Mouse (Mus musculus): ENCODE measurements around the gene Pigm. TPM values are rescaled to one million over a fixed set of nuclear protein-coding genes. Genes with fewer than 3 reads are reported as not detected.

The Pigm gene
- polyA plus RNA-seq, 1 experiment: 4.0 TPM

DNA sequence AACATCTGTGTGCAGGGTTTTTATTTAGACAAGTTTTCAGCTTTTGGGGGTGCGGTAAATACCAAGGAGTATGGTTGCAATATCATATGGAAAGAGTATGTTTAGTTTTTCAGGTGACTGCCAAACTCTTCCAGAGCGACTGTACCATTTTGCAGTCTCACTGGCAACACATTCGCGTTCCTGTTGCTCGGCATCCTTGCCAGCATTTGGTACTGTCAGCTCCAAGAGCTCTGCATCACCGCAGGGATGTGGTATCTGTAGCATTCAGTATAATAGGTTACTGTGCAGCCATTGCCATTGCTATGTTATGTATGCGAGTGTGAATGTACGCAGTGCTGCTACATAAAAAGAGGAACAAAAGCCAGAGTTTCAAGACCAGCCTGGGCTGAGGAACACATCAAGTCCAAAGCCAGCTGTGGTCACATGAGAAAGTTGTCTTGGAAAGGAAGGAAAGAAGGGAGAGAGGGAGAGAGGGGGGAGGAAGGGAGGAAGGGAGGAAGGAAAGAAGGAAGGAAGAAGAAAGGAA is 44.9 kb upstream of the Pigm start:
- H3K27me3 ChIP-seq (ENCODE audit: control insufficient read depth, insufficient read depth, low read length): no peaks in the 10 kb centered on the region
- no peaks in the 10 kb centered on the region for H3K36me3 ChIP-seq (ENCODE audit: control insufficient read depth, insufficient read depth, low read length)
- no peak overlapping the region for H3K4me3 ChIP-seq (ENCODE audit: control insufficient read depth, low read depth, low read length)
- TF ChIP-seq POLR2A (IDR thresholded peaks at IDR 0.05; ENCODE audit: control insufficient read depth, low read depth, low read length): no peak
- TF ChIP-seq CTCF (IDR thresholded peaks at IDR 0.05; ENCODE audit: control insufficient read depth, insufficient read depth, insufficient replicate concordance, low read depth, low read length): no peak
- peaks cover 16% of the 10 kb centered on the region for H3K4me1 ChIP-seq (ENCODE audit: control insufficient read depth, insufficient read depth, low read length)
- H3K27ac ChIP-seq (ENCODE audit: control insufficient read depth, insufficient read depth, low read depth, low read length): no peak overlapping the region

DNA sequence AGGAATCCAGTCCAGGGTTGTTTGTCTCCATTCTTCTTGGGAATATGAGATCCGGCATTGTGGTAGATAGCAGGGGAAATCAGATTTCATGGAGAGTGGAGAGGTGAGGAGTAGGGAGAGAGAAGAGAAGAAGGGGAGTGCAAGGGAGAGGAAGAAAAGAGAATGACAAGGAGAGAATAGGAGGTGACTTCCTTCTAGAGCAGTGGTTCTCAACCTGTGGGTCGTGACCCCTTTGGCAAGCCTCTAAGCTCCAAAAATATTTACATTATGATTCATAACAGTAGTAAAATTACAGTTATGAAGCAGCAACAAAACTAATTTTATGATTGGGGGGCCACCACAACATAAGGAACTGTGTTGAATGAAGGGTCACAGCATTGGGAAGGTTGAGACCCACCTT is 43.4 kb upstream of the Pigm start:
- Histone ChIP-seq H3K4me3 (ENCODE audit: control insufficient read depth, low read depth, low read length) (no peak overlapping the region), H3K36me3 (ENCODE audit: control insufficient read depth, insufficient read depth, low read length) (no peaks in the 10 kb centered on the region), H3K4me1 (ENCODE audit: control insufficient read depth, insufficient read depth, low read length) (peaks cover 6% of the 10 kb centered on the region; the same call in 1 of the 2 replicates), H3K27me3 (ENCODE audit: control insufficient read depth, insufficient read depth, low read length) (no peaks in the 10 kb centered on the region), H3K27ac (ENCODE audit: control insufficient read depth, insufficient read depth, low read depth, low read length) (no peak overlapping the region)
- TF ChIP-seq CTCF (IDR thresholded peaks at IDR 0.05; ENCODE audit: control insufficient read depth, insufficient read depth, insufficient replicate concordance, low read depth, low read length): no peak
- TF ChIP-seq POLR2A (IDR thresholded peaks at IDR 0.05; ENCODE audit: control insufficient read depth, low read depth, low read length): no peak

DNA sequence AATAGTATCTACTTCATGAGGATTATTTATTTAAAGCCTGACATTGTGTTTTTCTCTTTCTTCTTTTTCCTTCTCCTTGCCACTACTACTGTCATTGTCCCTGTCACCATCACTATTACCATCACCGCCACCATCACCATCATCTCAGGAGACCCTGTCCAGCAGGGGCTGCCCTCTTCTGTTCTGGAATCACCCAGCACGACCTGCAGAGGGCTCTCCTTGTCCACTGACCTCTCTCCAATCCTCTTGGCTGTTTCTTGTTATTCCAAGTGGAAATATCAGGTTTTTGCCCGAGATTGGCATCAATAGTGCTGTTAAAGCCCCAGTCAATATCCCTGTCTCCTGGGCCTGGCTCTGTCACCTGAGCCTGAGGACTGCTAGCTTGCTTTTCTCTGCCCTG is 42.8 kb upstream of the Pigm start:
- Histone ChIP-seq H3K36me3 (ENCODE audit: control insufficient read depth, insufficient read depth, low read length) (no peaks in the 10 kb centered on the region), H3K4me3 (ENCODE audit: control insufficient read depth, low read depth, low read length) (no peak overlapping the region), H3K27me3 (ENCODE audit: control insufficient read depth, insufficient read depth, low read length) (no peaks in the 10 kb centered on the region), H3K4me1 (ENCODE audit: control insufficient read depth, insufficient read depth, low read length) (peaks cover 6% of the 10 kb centered on the region; the same call in 1 of the 2 replicates), H3K27ac (ENCODE audit: control insufficient read depth, insufficient read depth, low read depth, low read length) (no peak overlapping the region)
- TF ChIP-seq POLR2A (IDR thresholded peaks at IDR 0.05; ENCODE audit: control insufficient read depth, low read depth, low read length) (no peak), CTCF (IDR thresholded peaks at IDR 0.05; ENCODE audit: control insufficient read depth, insufficient read depth, insufficient replicate concordance, low read depth, low read length) (no peak)

DNA sequence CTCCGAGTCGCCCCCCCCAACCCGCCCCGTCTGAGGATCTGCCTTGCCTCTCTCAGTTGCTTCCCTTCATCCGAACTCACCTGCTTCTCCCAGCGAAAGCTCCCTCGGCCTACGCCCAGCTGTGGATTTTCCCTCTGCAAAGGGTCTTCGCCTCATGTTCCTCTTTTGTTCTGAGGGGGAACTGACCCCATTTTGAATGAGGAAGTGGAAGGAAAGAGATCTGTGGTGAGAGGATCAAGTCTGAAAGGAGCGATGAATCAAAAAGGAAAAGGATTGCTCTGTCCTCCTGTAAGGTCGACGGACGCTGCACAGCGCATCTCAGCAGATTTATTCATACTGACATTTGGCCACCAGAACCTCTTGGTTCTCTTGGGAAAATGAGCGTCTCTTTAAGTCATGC is 40.5 kb upstream of the Pigm start:
- H3K36me3 ChIP-seq (ENCODE audit: control insufficient read depth, insufficient read depth, low read length): no peaks in the 10 kb centered on the region
- TF ChIP-seq POLR2A (IDR thresholded peaks at IDR 0.05; ENCODE audit: control insufficient read depth, low read depth, low read length) (no peak), CTCF (IDR thresholded peaks at IDR 0.05; ENCODE audit: control insufficient read depth, insufficient read depth, insufficient replicate concordance, low read depth, low read length) (no peak)
- no peaks in the 10 kb centered on the region for H3K27me3 ChIP-seq (ENCODE audit: control insufficient read depth, insufficient read depth, low read length)
- no peak overlapping the region for H3K4me3 ChIP-seq (ENCODE audit: control insufficient read depth, low read depth, low read length)
- no peak overlapping the region for H3K27ac ChIP-seq (ENCODE audit: control insufficient read depth, insufficient read depth, low read depth, low read length)
- H3K4me1 ChIP-seq (ENCODE audit: control insufficient read depth, insufficient read depth, low read length): no peaks in the 10 kb centered on the region; the same call in 1 of the 2 replicates

DNA sequence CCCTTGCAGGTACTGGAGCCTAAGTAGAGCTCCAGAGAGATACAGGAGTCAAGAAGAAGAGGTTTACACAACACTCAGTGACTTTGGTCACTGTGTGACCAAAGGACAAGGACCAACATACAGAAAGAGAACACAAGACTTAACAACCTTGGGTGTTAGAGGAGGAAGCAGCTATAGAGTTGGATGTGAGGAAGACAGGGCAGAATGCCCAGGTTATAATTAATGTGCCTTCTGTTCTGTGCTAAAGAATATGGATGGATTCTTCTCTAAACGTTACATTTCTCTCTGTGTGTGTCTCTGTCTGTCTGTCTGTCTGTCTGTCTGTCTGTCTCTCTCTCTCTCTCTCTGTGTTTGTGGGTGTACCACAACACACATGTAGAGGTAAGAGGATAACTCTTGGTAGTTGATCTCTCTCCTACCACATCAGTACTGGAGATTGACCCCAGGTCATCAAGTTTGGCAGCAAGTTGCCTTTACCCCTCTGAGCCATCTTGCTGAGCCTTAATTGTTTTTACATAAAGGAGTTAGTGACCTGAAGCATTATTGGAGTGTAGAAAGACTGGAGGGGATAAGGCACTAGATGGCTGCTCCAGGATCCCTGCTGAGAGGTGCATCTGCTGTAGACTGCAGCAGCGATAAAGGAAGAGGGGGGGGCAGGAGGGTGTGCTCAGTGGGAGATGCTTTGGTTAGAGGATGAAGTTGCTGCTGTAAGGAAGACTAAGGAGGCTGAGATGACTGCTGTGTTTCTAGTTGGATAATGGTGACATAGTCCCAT is 38.7 kb upstream of the Pigm start:
- H3K27me3 ChIP-seq (ENCODE audit: control insufficient read depth, insufficient read depth, low read length): peaks cover 3% of the 10 kb centered on the region; the same call in 1 of the 2 replicates
- TF ChIP-seq POLR2A (IDR thresholded peaks at IDR 0.05; ENCODE audit: control insufficient read depth, low read depth, low read length): no peak
- no peak for TF ChIP-seq CTCF (IDR thresholded peaks at IDR 0.05; ENCODE audit: control insufficient read depth, insufficient read depth, insufficient replicate concordance, low read depth, low read length)

DNA sequence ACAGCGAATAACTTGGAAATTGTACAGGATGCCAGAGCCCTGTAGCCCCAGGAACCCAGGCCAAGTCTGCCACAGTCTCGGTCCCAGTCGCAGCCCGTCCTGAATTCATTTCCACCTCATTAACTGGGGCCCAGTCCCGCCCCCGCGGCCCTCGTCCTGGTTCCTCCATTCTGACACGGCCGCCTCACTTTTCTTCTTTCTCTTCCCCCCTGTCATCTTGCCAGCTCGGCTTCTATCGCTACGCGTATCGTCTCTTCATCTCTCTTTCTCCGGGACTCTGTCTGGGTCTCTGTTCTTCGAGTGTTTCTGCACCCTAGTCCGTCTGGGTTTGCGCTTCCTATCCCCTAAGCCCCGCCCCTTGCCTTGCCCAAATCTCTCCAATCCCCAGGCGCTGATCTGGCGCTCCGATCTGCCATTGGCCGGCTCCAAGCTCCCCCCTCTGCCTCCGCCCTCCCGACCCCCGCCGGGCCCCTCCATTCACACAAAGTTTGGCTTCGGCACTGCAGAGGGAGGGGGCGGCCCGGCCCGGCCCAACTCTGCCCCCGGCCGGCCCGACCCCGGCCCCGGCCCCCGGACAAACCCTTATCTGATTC is 35.5 kb upstream of the Pigm start, which contains the start of gene Kcnj10:
TSS of gene Kcnj10 (plus strand) at position 482 of the 593 bp plus-strand sequence.
- H3K27ac ChIP-seq (ENCODE audit: control insufficient read depth, insufficient read depth, low read depth, low read length): no peak within 1 kb of the TSS
- peaks cover 3% of the 10 kb centered on the region; the same call in 1 of the 2 replicates for H3K27me3 ChIP-seq (ENCODE audit: control insufficient read depth, insufficient read depth, low read length)
- peaks cover 5% of the 10 kb centered on the region for H3K4me1 ChIP-seq (ENCODE audit: control insufficient read depth, insufficient read depth, low read length)
- H3K4me3 ChIP-seq (ENCODE audit: control insufficient read depth, low read depth, low read length): peak within 1 kb of the TSS; percentile 61
- no peaks in the 10 kb centered on the region for H3K36me3 ChIP-seq (ENCODE audit: control insufficient read depth, insufficient read depth, low read length)
- TF ChIP-seq CTCF (IDR thresholded peaks at IDR 0.05; ENCODE audit: control insufficient read depth, insufficient read depth, insufficient replicate concordance, low read depth, low read length) (no peak), POLR2A (IDR thresholded peaks at IDR 0.05; ENCODE audit: control insufficient read depth, low read depth, low read length) (no peak)

More for the DNA sequence above, 38.7 kb upstream of the Pigm start:
- H3K4me3 ChIP-seq (ENCODE audit: control insufficient read depth, low read depth, low read length): no peak overlapping the region
- no peak overlapping the region for H3K27ac ChIP-seq (ENCODE audit: control insufficient read depth, insufficient read depth, low read depth, low read length)
- peaks cover 2% of the 10 kb centered on the region; the same call in 1 of the 2 replicates for H3K4me1 ChIP-seq (ENCODE audit: control insufficient read depth, insufficient read depth, low read length)
- H3K36me3 ChIP-seq (ENCODE audit: control insufficient read depth, insufficient read depth, low read length): no peaks in the 10 kb centered on the region

DNA sequence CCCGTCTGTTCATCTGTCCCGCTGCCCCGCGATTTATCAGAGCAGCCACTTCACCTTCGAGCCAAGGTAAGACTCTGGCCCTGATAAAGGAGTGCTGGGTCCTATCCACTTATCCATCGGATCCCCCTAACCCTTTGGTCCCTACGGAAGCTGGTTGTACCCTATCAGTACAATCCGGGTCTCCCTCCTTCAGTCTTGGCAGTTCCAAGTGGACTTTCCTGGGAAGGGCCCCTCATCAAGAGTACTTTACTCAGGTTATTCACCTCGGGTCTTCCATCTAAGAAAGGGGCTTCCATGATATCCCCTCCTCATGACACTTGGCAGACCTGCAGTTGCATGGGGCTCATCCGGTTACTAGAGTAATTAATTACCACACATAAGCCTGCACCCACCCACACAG is 35.0 kb upstream of the Pigm start:
- H3K4me1 ChIP-seq (ENCODE audit: control insufficient read depth, insufficient read depth, low read length): peaks cover 5% of the 10 kb centered on the region
- no peak overlapping the region for H3K27ac ChIP-seq (ENCODE audit: control insufficient read depth, insufficient read depth, low read depth, low read length)
- H3K27me3 ChIP-seq (ENCODE audit: control insufficient read depth, insufficient read depth, low read length): peaks cover 3% of the 10 kb centered on the region; the same call in 1 of the 2 replicates
- TF ChIP-seq CTCF (IDR thresholded peaks at IDR 0.05; ENCODE audit: control insufficient read depth, insufficient read depth, insufficient replicate concordance, low read depth, low read length): no peak
- TF ChIP-seq POLR2A (IDR thresholded peaks at IDR 0.05; ENCODE audit: control insufficient read depth, low read depth, low read length): no peak
- no peaks in the 10 kb centered on the region for H3K36me3 ChIP-seq (ENCODE audit: control insufficient read depth, insufficient read depth, low read length)
- peak overlapping the region; percentile 61 for H3K4me3 ChIP-seq (ENCODE audit: control insufficient read depth, low read depth, low read length)

Measured in testis, adult 2 months (tissue).